Mouse (Mus musculus) liver, adult 2 months (tissue): Measurements from ENCODE around the gene Cplx2. TPM values are rescaled to one million over a fixed set of nuclear protein-coding genes. Genes with fewer than 3 reads are reported as not detected.

Experiments used
- DNase-seq: peaks from one replicate; pipeline ENCODE4 v3.0.0-alpha.2; 2011; ENCODE audit warnings: low read depth, low spot score; ENCODE audit errors: extremely low read depth
- H3K27ac ChIP-seq: fragments of 200-500 bp; replicated peaks from 2 replicates; pipeline ENCODE4 v1.5.1; 2012; ENCODE audit warnings: low read depth, mild to moderate bottlenecking, control low read depth, inconsistent platforms, low read length; ENCODE audit not compliant: insufficient read depth
- H3K27me3 ChIP-seq: fragments of 200-500 bp; 2 replicates; pipeline ENCODE4 v1.6.1; 2012; ENCODE audit warnings: mild to moderate bottlenecking, moderate library complexity, low read length, inconsistent platforms; ENCODE audit not compliant: control insufficient read depth, insufficient read depth
- H3K36me3 ChIP-seq: fragments of 200-500 bp; 2 replicates; pipeline ENCODE4 v1.6.1; 2012; ENCODE audit warnings: low read length, inconsistent platforms; ENCODE audit not compliant: control insufficient read depth, insufficient read depth
- H3K4me1 ChIP-seq: fragments of 200-500 bp; 2 replicates; pipeline ENCODE4 v1.6.1; 2011; ENCODE audit warnings: low read length; ENCODE audit not compliant: control insufficient read depth, insufficient read depth
- H3K4me3 ChIP-seq: fragments of 200-500 bp; 2 replicates; pipeline ENCODE4 v1.5.1; 2011; ENCODE audit warnings: low read depth, mild to moderate bottlenecking, control low read depth, low read length, moderate library complexity; ENCODE audit not compliant: insufficient read depth
- H3K79me2 ChIP-seq: fragments of 200-500 bp; 2 replicates; pipeline ENCODE4 v1.6.1; 2012; ENCODE audit warnings: inconsistent platforms, mild to moderate bottlenecking, low read length, moderate library complexity; ENCODE audit not compliant: control insufficient read depth, insufficient read depth
- H3K9ac ChIP-seq: fragments of 200-500 bp; 2 replicates; pipeline ENCODE4 v1.6.1; 2012; ENCODE audit warnings: low read depth, mild to moderate bottlenecking, control low read depth, inconsistent platforms, low read length
- CTCF ChIP-seq: fragments of 200-500 bp; IDR thresholded peaks from 2 replicates; pipeline ENCODE4 v1.5.1; 2011; ENCODE audit warnings: low read depth, low read length, control low read depth
- POLR2A ChIP-seq: fragments of 200-500 bp; IDR thresholded peaks from 2 replicates; pipeline ENCODE4 v1.6.1; 2011; ENCODE audit warnings: low read length, control low read depth; ENCODE audit not compliant: insufficient read depth; ENCODE audit errors: extremely low read depth
- WGBS: fragments of 180-500 bp; shearing (Covaris S2); methylation state at CpG from one replicate; pipeline ENCODE4 v1.1.7; 2018; 5-methylcytosine and 5-hydroxymethylcytosine counted together
- polyA plus RNA-seq: library from polyadenylated mRNA; depleted of rRNA; stranded (reverse); fragments of >200 nt; gene quantifications from 2 replicates; pipeline ENCODE4 v1.2.3, GENCODE M21; 2012
- total RNA-seq: library from RNA; depleted of rRNA; stranded (reverse); fragments of >200 nt; gene quantifications from 2 replicates; pipeline ENCODE4 v1.2.3, GENCODE M21; 2014

Cplx2 gene
- total and polyA plus RNA-seq, 2 experiments: 0.37 to 0.57 TPM

DNA sequence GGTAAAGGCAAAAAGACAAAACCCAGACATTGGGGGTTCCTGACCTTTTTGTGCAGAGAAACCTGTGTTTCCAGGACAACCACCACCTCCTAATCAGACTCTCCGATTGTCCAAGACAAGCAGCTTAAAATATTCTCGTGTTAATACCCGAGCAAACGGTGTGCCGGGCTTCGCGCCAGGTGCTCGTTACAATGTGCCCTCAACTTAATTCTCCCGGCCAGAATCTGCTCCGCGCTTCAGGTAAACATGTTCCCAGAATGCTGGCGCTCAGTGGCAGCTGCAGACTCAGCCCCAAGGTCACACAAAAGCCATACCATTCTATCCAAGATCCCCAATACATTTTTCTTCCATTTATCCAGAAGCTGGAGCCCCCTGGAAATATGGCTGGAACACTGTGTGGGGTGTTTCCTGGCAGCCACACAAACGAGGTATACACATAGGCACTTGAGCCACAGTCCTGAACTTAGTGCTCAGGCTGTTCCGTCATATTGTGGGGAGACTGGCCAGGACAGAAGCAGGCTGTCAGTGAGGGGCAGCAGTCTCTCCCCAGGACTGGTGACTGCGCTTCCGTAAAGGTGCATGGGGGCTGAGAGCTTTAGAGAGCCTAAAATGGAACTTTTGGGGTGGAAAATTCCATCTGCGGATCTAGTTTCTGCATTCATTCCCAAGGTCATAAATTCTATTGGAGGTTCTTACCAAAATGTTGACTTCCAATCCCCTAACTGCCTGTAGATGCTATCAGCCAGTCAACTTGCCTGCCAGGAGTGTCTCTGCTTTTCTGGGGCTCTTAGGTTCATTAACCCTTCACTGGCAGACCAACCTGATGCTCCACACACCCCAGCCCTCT lies 32.3 kb downstream of the Cplx2 start:
- H3K27ac ChIP-seq: no peak overlapping the region
- DNase-seq: peak; percentile 71
- H3K4me1 ChIP-seq: peaks cover 2% of the 10 kb centered on the region; the same call in 1 of the 2 replicates
- no peak overlapping the region for H3K4me3 ChIP-seq
- TF ChIP-seq CTCF (no peak), POLR2A (no peak)
- H3K9ac ChIP-seq: no peak overlapping the region
- 33% methylated on average over 17 of the region's 17 CpGs for WGBS
- no peaks in the 10 kb centered on the region for H3K27me3 ChIP-seq
- H3K79me2 ChIP-seq: no peaks in the 10 kb centered on the region
- no peaks in the 10 kb centered on the region for H3K36me3 ChIP-seq

DNA sequence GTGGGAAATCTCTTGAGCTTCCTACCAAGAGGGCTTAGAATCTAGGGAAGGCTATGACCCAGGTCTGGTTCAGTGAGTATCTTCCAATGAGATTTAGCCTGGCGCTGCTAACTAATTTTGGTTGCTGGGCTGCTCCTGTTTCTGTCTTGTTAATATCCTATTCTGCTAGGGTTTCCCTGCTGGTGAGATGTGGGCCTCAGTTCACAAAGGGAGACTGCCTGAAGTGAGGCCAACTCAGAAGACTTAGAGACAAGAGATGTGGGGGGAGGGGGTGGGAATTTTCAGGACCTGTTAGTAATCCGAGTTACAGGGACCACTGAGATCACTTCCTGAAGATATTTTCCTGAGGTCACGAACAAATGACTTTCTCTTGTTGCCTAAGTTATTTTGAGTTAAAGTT lies 33.1 kb downstream of the Cplx2 start:
- H3K4me1 ChIP-seq: peaks cover 2% of the 10 kb centered on the region; the same call in 1 of the 2 replicates
- H3K27ac ChIP-seq: no peak overlapping the region
- TF ChIP-seq CTCF: no peak
- TF ChIP-seq POLR2A: no peak
- H3K4me3 ChIP-seq: no peak overlapping the region
- H3K36me3 ChIP-seq: no peaks in the 10 kb centered on the region
- DNase-seq: no peak
- H3K9ac ChIP-seq: no peak overlapping the region
- H3K79me2 ChIP-seq: no peaks in the 10 kb centered on the region
- WGBS: 84% methylated on average over 3 of the region's 3 CpGs
- no peaks in the 10 kb centered on the region for H3K27me3 ChIP-seq

DNA sequence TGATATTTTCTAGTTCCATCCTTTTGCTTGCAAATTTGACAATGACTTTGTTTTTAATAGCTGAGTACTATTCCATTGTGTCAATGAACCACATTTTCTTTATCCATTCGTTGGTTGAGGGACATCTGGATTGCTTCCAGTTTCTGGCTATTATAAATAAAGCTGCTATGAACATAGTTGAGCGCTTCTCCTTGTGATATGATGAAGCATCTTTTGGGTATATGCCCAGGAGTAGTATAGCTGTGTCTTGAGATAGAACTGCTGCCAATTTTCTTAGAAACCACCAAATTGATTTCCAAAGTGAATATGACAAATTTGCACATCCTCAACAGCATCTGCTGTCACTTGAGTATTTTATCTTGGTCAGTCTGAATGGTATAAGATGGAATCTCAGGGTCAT lies 34.7 kb downstream of the Cplx2 start:
- no peak for DNase-seq
- Histone ChIP-seq H3K4me1 (peaks cover 2% of the 10 kb centered on the region; the same call in 1 of the 2 replicates), H3K4me3 (no peak overlapping the region), H3K27ac (no peak overlapping the region), H3K9ac (no peak overlapping the region), H3K79me2 (no peaks in the 10 kb centered on the region), H3K27me3 (no peaks in the 10 kb centered on the region), H3K36me3 (no peaks in the 10 kb centered on the region)
- WGBS: 73% methylated on average over 2 of the region's 2 CpGs
- TF ChIP-seq POLR2A: no peak
- no peak for TF ChIP-seq CTCF

DNA sequence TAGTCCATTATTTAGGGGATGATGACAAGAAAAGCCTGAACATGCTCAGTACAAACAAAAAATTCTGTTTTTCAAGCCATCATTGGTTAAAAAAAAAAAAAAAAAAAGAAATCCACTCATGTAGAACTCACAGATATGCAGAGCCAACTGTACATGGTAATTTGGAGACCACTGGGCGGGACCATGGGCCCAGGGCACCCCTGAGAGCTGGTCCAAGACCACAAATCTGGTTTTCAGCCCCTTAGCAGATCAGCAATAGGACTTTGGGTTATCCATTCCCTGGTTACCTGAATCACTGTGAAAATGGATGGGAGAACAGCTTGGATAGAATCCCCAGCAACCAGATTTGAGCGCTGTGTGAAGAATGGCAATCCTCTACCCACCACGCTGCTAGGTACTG lies 40.5 kb downstream of the Cplx2 start:
- H3K36me3 ChIP-seq: no peaks in the 10 kb centered on the region
- H3K4me1 ChIP-seq: no peaks in the 10 kb centered on the region
- no peaks in the 10 kb centered on the region for H3K79me2 ChIP-seq
- no peak for DNase-seq
- 95% methylated on average over 3 of the region's 3 CpGs for WGBS
- H3K9ac ChIP-seq: no peak overlapping the region
- no peak overlapping the region for H3K4me3 ChIP-seq
- TF ChIP-seq CTCF (no peak), POLR2A (no peak)
- no peaks in the 10 kb centered on the region for H3K27me3 ChIP-seq
- H3K27ac ChIP-seq: no peak overlapping the region

DNA sequence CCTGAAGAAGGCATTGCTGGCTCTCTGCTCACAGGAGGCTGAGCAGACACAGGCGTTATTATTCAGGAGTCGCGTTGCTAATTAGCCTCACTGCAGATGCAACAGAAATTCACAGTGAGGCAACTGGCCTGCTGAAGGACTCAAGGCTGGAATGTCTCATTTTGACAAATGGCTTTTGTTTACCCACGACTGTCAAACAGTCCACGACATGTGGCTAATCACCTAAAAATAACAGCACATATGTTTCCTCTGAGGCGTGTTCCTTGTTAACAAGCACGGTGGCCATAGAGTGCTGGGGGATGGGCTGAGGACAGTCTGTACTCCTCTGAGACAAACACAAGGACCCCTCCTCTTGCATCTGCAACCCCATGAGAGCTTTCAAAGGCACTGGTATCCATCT lies 41.1 kb downstream of the Cplx2 start:
- no peak for TF ChIP-seq CTCF
- no peak for TF ChIP-seq POLR2A
- H3K27me3 ChIP-seq: no peaks in the 10 kb centered on the region
- no peak for DNase-seq
- H3K4me1 ChIP-seq: no peaks in the 10 kb centered on the region
- no peak overlapping the region for H3K9ac ChIP-seq
- H3K36me3 ChIP-seq: no peaks in the 10 kb centered on the region
- H3K79me2 ChIP-seq: no peaks in the 10 kb centered on the region
- no peak overlapping the region for H3K4me3 ChIP-seq
- 45% methylated on average over 7 of the region's 7 CpGs for WGBS
- no peak overlapping the region for H3K27ac ChIP-seq

DNA sequence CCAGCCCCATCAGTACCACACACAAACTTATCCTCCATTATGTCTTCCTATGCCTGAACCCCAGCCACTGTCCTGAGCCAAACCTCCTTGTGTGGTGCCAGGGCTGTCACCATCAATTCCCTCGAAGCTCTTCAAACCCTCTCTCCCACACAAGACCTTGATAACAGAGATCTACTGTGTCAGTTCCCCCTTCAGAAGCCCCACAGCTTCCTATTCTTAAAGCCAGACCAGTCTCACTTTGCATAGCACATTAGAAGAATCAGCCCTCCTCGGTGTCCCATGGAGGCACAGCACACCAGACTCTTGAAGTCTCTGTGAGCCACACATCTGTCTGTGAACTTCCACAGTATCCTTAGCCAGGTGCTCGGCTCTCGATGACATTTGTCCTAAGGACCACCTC lies 41.6 kb downstream of the Cplx2 start:
- no peaks in the 10 kb centered on the region for H3K4me1 ChIP-seq
- DNase-seq: no peak
- H3K27ac ChIP-seq: no peak overlapping the region
- no peaks in the 10 kb centered on the region for H3K27me3 ChIP-seq
- TF ChIP-seq POLR2A: no peak
- TF ChIP-seq CTCF: no peak
- 84% methylated on average over 4 of the region's 4 CpGs for WGBS
- no peak overlapping the region for H3K4me3 ChIP-seq
- no peaks in the 10 kb centered on the region for H3K36me3 ChIP-seq
- H3K9ac ChIP-seq: no peak overlapping the region
- H3K79me2 ChIP-seq: no peaks in the 10 kb centered on the region
